Mouse (Mus musculus): ENCODE results near the gene Rpl9-ps6. TPM values are rescaled to one million over a fixed set of nuclear protein-coding genes. Genes with fewer than 3 reads are reported as not detected.

Rpl9-ps6 gene
- total and polyA plus RNA-seq, 2 experiments = 2.6 to 24.3 TPM

GRCm38 (mm10) chr19:32452231-32452630 is 14.1 kb downstream of the Rpl9-ps6 start:
- no peak overlapping the region for H3K27ac ChIP-seq (replicated peaks; ENCODE audit: insufficient read depth, low read depth, low read length)
- 82% methylated on average over 4 of the region's 4 CpGs for WGBS
- no peak overlapping the region for H3K4me3 ChIP-seq (ENCODE audit: insufficient read depth, low read depth, low read length)

GRCm38 (mm10) chr19:32448931-32449330 is 17.4 kb downstream of the Rpl9-ps6 start:
- WGBS = 96% methylated on average over 10 of the region's 10 CpGs
- DNase-seq (ENCODE audit: extremely low read depth, low read depth, low spot score) = no peak
- TF ChIP-seq CTCF (IDR thresholded peaks at IDR 0.05; ENCODE audit: low read depth, low read length) (no peak), POLR2A (IDR thresholded peaks at IDR 0.05; ENCODE audit: extremely low read depth, insufficient read depth, low read length) (no peak)
- H3K36me3 ChIP-seq (ENCODE audit: control insufficient read depth, insufficient read depth, low read length) = no peaks in the 10 kb centered on the region
- no peak overlapping the region for H3K4me3 ChIP-seq (ENCODE audit: insufficient read depth, low read depth, low read length)
- H3K27me3 ChIP-seq (ENCODE audit: control insufficient read depth, insufficient read depth, low read length) = no peaks in the 10 kb centered on the region
- H3K9ac ChIP-seq (ENCODE audit: low read depth, low read length) = no peak overlapping the region
- H3K79me2 ChIP-seq (ENCODE audit: control insufficient read depth, insufficient read depth, low read length) = no peaks in the 10 kb centered on the region
- H3K4me1 ChIP-seq (ENCODE audit: control insufficient read depth, insufficient read depth, low read length) = no peaks in the 10 kb centered on the region
- H3K27ac ChIP-seq (replicated peaks; ENCODE audit: insufficient read depth, low read depth, low read length) = no peak overlapping the region

More at GRCm38 (mm10) chr19:32452231-32452630, 14.1 kb downstream of the Rpl9-ps6 start:
- Histone ChIP-seq H3K4me1 (ENCODE audit: control insufficient read depth, insufficient read depth, low read length) (no peaks in the 10 kb centered on the region), H3K9ac (ENCODE audit: low read depth, low read length) (no peak overlapping the region), H3K79me2 (ENCODE audit: control insufficient read depth, insufficient read depth, low read length) (no peaks in the 10 kb centered on the region), H3K27me3 (ENCODE audit: control insufficient read depth, insufficient read depth, low read length) (no peaks in the 10 kb centered on the region), H3K36me3 (ENCODE audit: control insufficient read depth, insufficient read depth, low read length) (no peaks in the 10 kb centered on the region)
- DNase-seq (ENCODE audit: extremely low read depth, low read depth, low spot score) = no peak
- no peak for TF ChIP-seq CTCF (IDR thresholded peaks at IDR 0.05; ENCODE audit: low read depth, low read length)
- TF ChIP-seq POLR2A (IDR thresholded peaks at IDR 0.05; ENCODE audit: extremely low read depth, insufficient read depth, low read length) = no peak

DNA sequence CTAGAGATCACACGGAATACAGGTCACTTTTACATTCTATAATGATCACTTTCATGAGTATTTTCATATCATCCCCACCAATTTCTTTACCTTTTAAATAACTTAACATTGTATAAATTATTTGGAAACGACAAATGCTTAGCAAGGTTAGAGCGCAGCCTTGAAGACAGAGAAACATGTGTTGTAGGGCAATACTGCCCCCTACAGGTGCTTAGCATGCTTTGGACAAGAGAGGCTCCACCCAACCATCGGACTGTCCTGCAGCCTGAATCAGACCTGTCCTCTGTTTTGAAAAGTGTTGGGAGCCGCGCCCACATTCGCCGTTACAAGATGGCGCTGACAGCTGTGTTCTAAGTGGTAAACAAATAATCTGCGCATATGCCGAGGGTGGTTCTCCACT is 24.8 kb downstream of the Rpl9-ps6 start:
- Histone ChIP-seq H3K27ac (replicated peaks; ENCODE audit: insufficient read depth, low read depth, low read length) (no peak overlapping the region), H3K4me3 (ENCODE audit: insufficient read depth, low read depth, low read length) (no peak overlapping the region), H3K4me1 (ENCODE audit: control insufficient read depth, insufficient read depth, low read length) (no peaks in the 10 kb centered on the region), H3K9ac (ENCODE audit: low read depth, low read length) (no peak overlapping the region), H3K79me2 (ENCODE audit: control insufficient read depth, insufficient read depth, low read length) (no peaks in the 10 kb centered on the region), H3K27me3 (ENCODE audit: control insufficient read depth, insufficient read depth, low read length) (no peaks in the 10 kb centered on the region), H3K36me3 (ENCODE audit: control insufficient read depth, insufficient read depth, low read length) (no peaks in the 10 kb centered on the region)
- peak; percentile 37 for DNase-seq (ENCODE audit: extremely low read depth, low read depth, low spot score)
- 97% methylated on average over 11 of the region's 11 CpGs for WGBS
- TF ChIP-seq CTCF (IDR thresholded peaks at IDR 0.05; ENCODE audit: low read depth, low read length) (peak; percentile 33; the same call in 1 of the 2 replicates), POLR2A (IDR thresholded peaks at IDR 0.05; ENCODE audit: extremely low read depth, insufficient read depth, low read length) (no peak)

DNA sequence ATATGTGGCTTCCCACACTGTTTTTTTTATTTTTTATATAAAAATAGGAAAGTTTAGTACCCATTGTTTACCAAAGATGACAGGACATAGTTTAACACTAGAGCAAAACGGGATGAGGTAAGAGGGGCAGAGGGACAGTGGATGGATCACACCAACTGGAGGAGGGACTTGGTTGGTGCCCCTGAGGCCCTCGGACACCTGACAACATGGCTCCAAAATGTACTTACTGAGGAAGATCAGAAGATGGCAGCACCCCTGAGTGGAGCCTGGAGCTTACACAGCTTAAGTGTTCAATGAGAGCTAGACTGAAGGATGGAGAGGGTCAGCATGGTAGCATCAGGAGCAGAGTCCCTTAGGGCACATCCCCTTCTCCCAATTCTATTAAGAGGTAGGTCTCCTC is 27.0 kb downstream of the Rpl9-ps6 start:
- Histone ChIP-seq H3K4me3 (ENCODE audit: insufficient read depth, low read depth, low read length) (no peak overlapping the region), H3K27me3 (ENCODE audit: control insufficient read depth, insufficient read depth, low read length) (no peaks in the 10 kb centered on the region), H3K36me3 (ENCODE audit: control insufficient read depth, insufficient read depth, low read length) (no peaks in the 10 kb centered on the region), H3K4me1 (ENCODE audit: control insufficient read depth, insufficient read depth, low read length) (no peaks in the 10 kb centered on the region), H3K27ac (replicated peaks; ENCODE audit: insufficient read depth, low read depth, low read length) (no peak overlapping the region), H3K9ac (ENCODE audit: low read depth, low read length) (no peak overlapping the region), H3K79me2 (ENCODE audit: control insufficient read depth, insufficient read depth, low read length) (no peaks in the 10 kb centered on the region)
- no peak for DNase-seq (ENCODE audit: extremely low read depth, low read depth, low spot score)
- 94% methylated on average over 2 of the region's 2 CpGs for WGBS
- TF ChIP-seq CTCF (IDR thresholded peaks at IDR 0.05; ENCODE audit: low read depth, low read length) (no peak), POLR2A (IDR thresholded peaks at IDR 0.05; ENCODE audit: extremely low read depth, insufficient read depth, low read length) (no peak)

DNA sequence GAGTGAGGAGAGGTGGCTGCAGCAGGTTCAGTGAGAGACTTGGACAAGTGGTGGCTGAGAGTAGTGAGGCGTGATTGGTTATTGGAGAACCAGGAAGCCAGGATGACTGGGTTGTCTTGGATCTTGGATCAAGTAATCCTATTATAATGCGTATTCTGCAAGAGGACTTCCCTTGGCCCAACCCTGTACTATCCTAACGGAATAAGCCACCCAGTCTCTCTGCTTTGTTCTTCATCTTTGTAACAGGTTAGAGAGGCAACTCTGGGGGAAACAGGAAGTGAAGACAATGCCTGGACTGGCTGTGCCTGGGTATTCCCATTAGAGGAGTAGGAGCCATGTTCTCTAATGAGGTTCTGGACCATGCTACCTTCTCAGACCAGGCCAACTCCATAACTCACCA is 40.5 kb downstream of the Rpl9-ps6 start:
- Histone ChIP-seq H3K9ac (ENCODE audit: low read depth, low read length) (no peak overlapping the region), H3K36me3 (ENCODE audit: control insufficient read depth, insufficient read depth, low read length) (no peaks in the 10 kb centered on the region), H3K27me3 (ENCODE audit: control insufficient read depth, insufficient read depth, low read length) (no peaks in the 10 kb centered on the region), H3K4me3 (ENCODE audit: insufficient read depth, low read depth, low read length) (no peak overlapping the region), H3K79me2 (ENCODE audit: control insufficient read depth, insufficient read depth, low read length) (no peaks in the 10 kb centered on the region), H3K27ac (replicated peaks; ENCODE audit: insufficient read depth, low read depth, low read length) (no peak overlapping the region), H3K4me1 (ENCODE audit: control insufficient read depth, insufficient read depth, low read length) (no peaks in the 10 kb centered on the region)
- no peak for DNase-seq (ENCODE audit: extremely low read depth, low read depth, low spot score)
- TF ChIP-seq POLR2A (IDR thresholded peaks at IDR 0.05; ENCODE audit: extremely low read depth, insufficient read depth, low read length) (no peak), CTCF (IDR thresholded peaks at IDR 0.05; ENCODE audit: low read depth, low read length) (no peak)
- WGBS = 93% methylated on average over 3 of the region's 3 CpGs

GRCm38 (mm10) chr19:32424706-32425105 is 41.7 kb downstream of the Rpl9-ps6 start:
- no peak overlapping the region for H3K4me3 ChIP-seq (ENCODE audit: insufficient read depth, low read depth, low read length)
- 93% methylated on average over 3 of the region's 3 CpGs for WGBS
- H3K36me3 ChIP-seq (ENCODE audit: control insufficient read depth, insufficient read depth, low read length) = no peaks in the 10 kb centered on the region
- H3K27me3 ChIP-seq (ENCODE audit: control insufficient read depth, insufficient read depth, low read length) = no peaks in the 10 kb centered on the region
- no peak for TF ChIP-seq CTCF (IDR thresholded peaks at IDR 0.05; ENCODE audit: low read depth, low read length)
- TF ChIP-seq POLR2A (IDR thresholded peaks at IDR 0.05; ENCODE audit: extremely low read depth, insufficient read depth, low read length) = no peak
- no peaks in the 10 kb centered on the region for H3K4me1 ChIP-seq (ENCODE audit: control insufficient read depth, insufficient read depth, low read length)
- no peaks in the 10 kb centered on the region for H3K79me2 ChIP-seq (ENCODE audit: control insufficient read depth, insufficient read depth, low read length)
- H3K27ac ChIP-seq (replicated peaks; ENCODE audit: insufficient read depth, low read depth, low read length) = no peak overlapping the region
- no peak for DNase-seq (ENCODE audit: extremely low read depth, low read depth, low spot score)
- H3K9ac ChIP-seq (ENCODE audit: low read depth, low read length) = no peak overlapping the region
